Mouse (Mus musculus) limb, embryonic 12.5 days (tissue): ENCODE measurements around the gene Rabl2. TPM values are rescaled to one million over a fixed set of nuclear protein-coding genes. Genes with fewer than 3 reads are reported as not detected.

ENCODE experiments used
- ATAC-seq: fragments of 200-750 bp; cut with Nextera tagmentation; 2 replicates; pipeline ENCODE4 v1.8.0; 2017; ENCODE audit warnings: low read depth, moderate TSS enrichment; ENCODE audit not compliant: insufficient number of reproducible peaks, insufficient read depth, low FRiP score, low TSS enrichment
- H3K27ac ChIP-seq: fragments of 300-500 bp; sonication (generic); 2 replicates; pipeline ENCODE4 v1.5.1; 2016; ENCODE audit warnings: mild to moderate bottlenecking, moderate library complexity
- H3K27me3 ChIP-seq: fragments of 300-500 bp; sonication (generic); 2 replicates; pipeline ENCODE4 v1.6.1; 2016; ENCODE audit warnings: mild to moderate bottlenecking, moderate library complexity
- H3K36me3 ChIP-seq: fragments of 300-500 bp; sonication (generic); 2 replicates; pipeline ENCODE4 v1.6.1; 2016; ENCODE audit warnings: mild to moderate bottlenecking, moderate library complexity
- H3K4me1 ChIP-seq: fragments of 300-500 bp; sonication (generic); replicated peaks from 2 replicates; pipeline ENCODE4 v1.6.1; 2016
- H3K4me2 ChIP-seq: fragments of 300-500 bp; sonication (generic); 2 replicates; pipeline ENCODE4 v1.6.1; 2016; ENCODE audit warnings: mild to moderate bottlenecking, moderate library complexity
- H3K4me3 ChIP-seq: fragments of 300-500 bp; sonication (generic); replicated peaks from 2 replicates; pipeline ENCODE4 v1.5.1; 2016; ENCODE audit warnings: mild to moderate bottlenecking
- H3K9ac ChIP-seq: fragments of 300-500 bp; sonication (generic); replicated peaks from 2 replicates; pipeline ENCODE4 v1.6.1; 2016; ENCODE audit warnings: mild to moderate bottlenecking, moderate library complexity
- H3K9me3 ChIP-seq: fragments of 300-500 bp; sonication (generic); 2 replicates; pipeline ENCODE4 v1.6.1; 2016; ENCODE audit warnings: mild to moderate bottlenecking, moderate library complexity
- WGBS: fragments of 180-500 bp; shearing (Covaris S2); methylation state at CpG from one replicate; pipeline ENCODE4 v1.1.7; 2016; 5-methylcytosine and 5-hydroxymethylcytosine counted together
- polyA plus RNA-seq: library from polyadenylated mRNA; unstranded; fragments of >200 nt; fragmentation: Nextera tagmentation; extraction: Ambion mirVana; gene quantifications from 2 replicates; pipeline ENCODE4 v1.2.1, GENCODE M21; 2016

Gene Rabl2
- polyA plus RNA-seq, 1 experiment from 2014 or later, result 48.9 TPM

GRCm38 (mm10) chr15:89550506-89550905 is 41.2 kb downstream of the Rabl2 start:
- ATAC-seq, result no peak
- H3K9me3 ChIP-seq, result no peaks in the 10 kb centered on the region
- H3K4me3 ChIP-seq, result no peak overlapping the region
- peaks cover 13% of the 10 kb centered on the region for H3K4me1 ChIP-seq
- H3K27ac ChIP-seq, result no peak overlapping the region
- no peak overlapping the region for H3K4me2 ChIP-seq
- WGBS, result 91% methylated on average over 8 of the region's 8 CpGs
- peaks cover 36% of the 10 kb centered on the region for H3K36me3 ChIP-seq
- H3K27me3 ChIP-seq, result peaks cover 50% of the 10 kb centered on the region
- H3K9ac ChIP-seq, result no peak overlapping the region

DNA sequence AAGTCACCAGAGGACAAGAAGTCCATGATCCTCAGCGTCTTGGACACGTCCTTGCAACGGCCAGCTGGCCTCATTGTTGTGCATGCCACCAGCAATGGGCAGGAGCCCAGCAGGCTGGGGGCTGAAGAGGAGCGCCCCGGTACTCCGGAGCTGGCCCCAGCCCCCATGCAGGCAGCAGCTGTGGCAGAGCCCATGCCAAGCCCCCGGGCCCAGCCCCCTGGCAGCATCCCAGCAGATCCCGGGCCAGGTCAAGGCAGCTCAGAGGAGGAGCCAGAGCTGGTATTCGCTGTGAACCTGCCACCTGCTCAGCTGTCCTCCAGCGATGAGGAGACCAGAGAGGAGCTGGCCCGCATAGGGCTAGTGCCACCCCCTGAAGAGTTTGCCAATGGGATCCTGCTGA is 42.9 kb downstream of the Rabl2 start:
- no peak overlapping the region for H3K27ac ChIP-seq
- no peak for ATAC-seq

DNA sequence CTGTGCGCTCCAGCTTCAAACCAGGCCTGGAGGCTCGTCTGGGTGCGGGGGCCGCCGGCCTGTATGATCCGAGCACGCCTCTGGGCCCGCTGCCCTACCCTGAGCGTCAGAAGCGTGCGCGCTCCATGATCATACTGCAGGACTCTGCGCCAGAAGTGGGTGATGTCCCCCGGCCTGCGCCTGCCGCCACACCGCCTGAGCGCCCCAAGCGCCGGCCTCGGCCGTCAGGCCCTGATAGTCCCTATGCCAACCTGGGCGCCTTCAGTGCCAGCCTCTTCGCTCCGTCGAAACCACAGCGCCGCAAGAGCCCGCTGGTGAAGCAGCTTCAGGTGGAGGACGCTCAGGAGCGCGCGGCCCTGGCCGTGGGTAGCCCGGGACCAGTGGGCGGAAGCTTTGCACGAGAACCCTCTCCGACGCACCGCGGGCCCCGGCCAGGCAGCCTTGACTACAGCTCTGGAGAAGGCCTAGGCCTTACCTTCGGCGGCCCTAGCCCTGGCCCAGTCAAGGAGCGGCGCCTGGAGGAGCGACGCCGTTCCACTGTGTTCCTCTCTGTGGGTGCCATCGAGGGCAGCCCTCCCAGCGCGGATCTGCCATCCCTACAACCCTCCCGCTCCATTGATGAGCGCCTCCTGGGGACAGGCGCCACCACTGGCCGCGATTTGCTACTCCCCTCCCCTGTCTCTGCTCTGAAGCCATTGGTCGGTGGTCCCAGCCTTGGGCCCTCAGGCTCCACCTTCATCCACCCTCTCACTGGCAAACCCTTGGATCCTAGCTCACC is 43.7 kb downstream of the Rabl2 start:
- Histone ChIP-seq H3K27ac (no peak overlapping the region), H3K4me3 (peak overlapping the region; percentile 35), H3K4me2 (peak overlapping the region; percentile 62), H3K9me3 (no peaks in the 10 kb centered on the region), H3K36me3 (peaks cover 46% of the 10 kb centered on the region), H3K27me3 (peaks cover 41% of the 10 kb centered on the region), H3K9ac (peak overlapping the region; percentile 47), H3K4me1 (peaks cover 13% of the 10 kb centered on the region)
- peak; percentile 57; the same call in 1 of the 2 replicates for ATAC-seq
- WGBS, result 11% methylated on average over 58 of the region's 58 CpGs

More for the DNA sequence above, 42.9 kb downstream of the Rabl2 start:
- Histone ChIP-seq H3K4me3 (no peak overlapping the region), H3K27me3 (peaks cover 41% of the 10 kb centered on the region), H3K4me1 (peaks cover 13% of the 10 kb centered on the region), H3K36me3 (peaks cover 38% of the 10 kb centered on the region), H3K9ac (no peak overlapping the region), H3K4me2 (peak overlapping the region; percentile 62), H3K9me3 (no peaks in the 10 kb centered on the region)
- 40% methylated on average over 11 of the region's 11 CpGs for WGBS

DNA sequence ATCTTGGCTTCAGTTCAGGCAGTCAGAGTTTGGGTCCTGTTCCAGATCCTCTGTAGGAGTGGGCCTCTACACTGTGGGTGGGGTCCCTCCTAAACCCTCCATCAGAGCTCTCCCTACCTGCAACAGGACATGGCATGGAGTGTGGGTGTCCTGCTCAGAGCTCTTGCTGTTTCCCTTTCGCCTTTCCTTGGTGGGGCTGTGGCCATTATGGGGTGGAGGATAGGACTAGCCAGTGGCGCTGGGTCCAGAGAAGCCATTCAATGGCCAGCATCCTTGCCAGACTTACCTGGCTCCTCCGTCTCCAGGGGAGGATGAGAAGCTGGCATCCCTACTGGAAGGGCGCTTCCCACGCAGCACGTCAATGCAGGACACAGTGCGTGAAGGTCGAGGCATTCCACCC is 44.4 kb downstream of the Rabl2 start:
- H3K9ac ChIP-seq, result peak overlapping the region; percentile 47; the same call in 1 of the 2 replicates
- no peak for ATAC-seq
- H3K36me3 ChIP-seq, result peaks cover 44% of the 10 kb centered on the region

GRCm38 (mm10) chr15:89544171-89544570 is 47.6 kb downstream of the Rabl2 start:
- H3K36me3 ChIP-seq, result peaks cover 31% of the 10 kb centered on the region
- no peak for ATAC-seq

More for the DNA sequence above, 44.4 kb downstream of the Rabl2 start:
- Histone ChIP-seq H3K27me3 (peaks cover 41% of the 10 kb centered on the region), H3K9me3 (no peaks in the 10 kb centered on the region), H3K4me3 (peak overlapping the region; percentile 35), H3K27ac (no peak overlapping the region), H3K4me1 (peaks cover 13% of the 10 kb centered on the region), H3K4me2 (peak overlapping the region; percentile 62)
- 46% methylated on average over 8 of the region's 8 CpGs for WGBS

DNA sequence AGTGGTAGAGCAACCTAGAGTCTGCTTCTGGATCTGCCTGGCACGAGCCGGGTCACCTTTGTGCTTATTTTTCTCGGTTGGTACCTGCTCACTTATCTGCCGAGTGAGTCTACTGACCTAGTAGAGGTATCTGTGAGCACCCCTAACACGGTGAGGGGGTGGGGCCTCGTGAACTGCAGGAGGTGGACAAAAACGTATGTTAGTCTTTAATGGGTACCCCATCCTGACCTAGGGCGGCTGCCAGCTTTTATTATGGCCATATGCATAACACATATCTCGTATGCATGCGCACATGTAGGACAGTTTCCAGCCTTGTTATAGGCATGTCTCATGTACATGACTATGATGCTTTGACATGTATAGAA is 57.9 kb downstream of the Rabl2 start:
- H3K9ac ChIP-seq, result no peak overlapping the region
- H3K27ac ChIP-seq, result no peak overlapping the region
- 88% methylated on average over 10 of the region's 10 CpGs for WGBS
- ATAC-seq, result no peak
- H3K4me1 ChIP-seq, result peaks cover 14% of the 10 kb centered on the region
- no peaks in the 10 kb centered on the region for H3K9me3 ChIP-seq
- no peaks in the 10 kb centered on the region for H3K27me3 ChIP-seq
- H3K36me3 ChIP-seq, result peaks cover 10% of the 10 kb centered on the region; the same call in 1 of the 2 replicates
- no peak overlapping the region for H3K4me2 ChIP-seq
- H3K4me3 ChIP-seq, result no peak overlapping the region

More at GRCm38 (mm10) chr15:89544171-89544570, 47.6 kb downstream of the Rabl2 start:
- Histone ChIP-seq H3K27me3 (peaks cover 31% of the 10 kb centered on the region), H3K9me3 (no peaks in the 10 kb centered on the region), H3K4me1 (peaks cover 13% of the 10 kb centered on the region), H3K9ac (no peak overlapping the region), H3K4me2 (no peak overlapping the region), H3K27ac (no peak overlapping the region), H3K4me3 (no peak overlapping the region)
- 81% methylated on average over 7 of the region's 7 CpGs for WGBS

DNA sequence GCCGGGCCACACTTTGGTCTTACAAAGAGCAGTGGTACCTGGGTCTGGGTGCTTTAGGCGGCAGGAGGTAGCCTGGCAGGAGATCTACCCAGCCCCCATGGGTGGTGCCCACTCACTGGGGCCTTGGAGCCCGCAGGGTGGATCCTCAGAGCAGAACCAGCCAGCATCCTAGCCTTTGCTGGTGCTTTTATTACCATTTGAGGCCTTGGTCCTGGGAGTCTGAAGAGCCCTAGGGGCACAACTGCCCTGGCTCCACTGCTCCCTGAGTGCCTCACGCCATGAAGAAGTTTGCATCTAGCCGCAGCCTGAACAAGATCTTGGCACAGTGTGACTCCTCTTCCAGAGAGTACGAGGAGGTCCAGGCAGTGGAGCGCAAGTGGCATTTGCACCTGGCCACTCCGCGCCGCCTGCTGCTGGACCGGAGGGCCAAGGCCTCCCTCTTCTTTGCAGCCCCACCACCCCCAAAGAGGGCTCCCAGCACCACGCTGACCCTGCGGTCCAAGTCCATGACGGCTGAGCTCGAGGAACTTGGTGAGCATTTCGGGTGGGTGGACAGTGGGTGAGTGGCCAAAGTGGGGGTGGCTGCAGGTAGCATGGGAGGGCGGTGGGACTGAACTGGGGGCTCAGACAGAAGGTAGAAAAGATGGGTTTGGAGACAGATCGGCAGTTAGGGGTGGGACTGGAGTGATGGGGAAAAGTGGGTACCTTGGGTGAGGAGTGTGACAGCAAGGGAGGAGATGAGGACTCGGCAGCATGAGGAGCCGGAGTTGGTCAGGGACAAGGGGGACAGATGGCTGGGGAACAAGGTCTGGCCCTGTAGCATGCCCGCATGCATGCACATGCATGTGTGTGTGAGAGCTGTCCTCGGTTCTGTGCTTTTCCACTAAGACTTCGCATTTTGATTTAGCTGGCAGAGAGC is 58.5 kb downstream of the Rabl2 start:
- Histone ChIP-seq H3K4me1 (peaks cover 14% of the 10 kb centered on the region), H3K9me3 (no peaks in the 10 kb centered on the region), H3K9ac (peak overlapping the region; percentile 52; the same call in 1 of the 2 replicates), H3K4me2 (peak overlapping the region; percentile 63), H3K36me3 (peaks cover 10% of the 10 kb centered on the region; the same call in 1 of the 2 replicates), H3K4me3 (peak overlapping the region; percentile 33), H3K27me3 (no peaks in the 10 kb centered on the region), H3K27ac (no peak overlapping the region)
- 75% methylated on average over 23 of the region's 23 CpGs for WGBS
- ATAC-seq, result peak; percentile 27; the same call in 1 of the 2 replicates

Other genes starting within 250 kb of the Rabl2 start
- gene Lmf2, start 236.3 kb downstream of the Rabl2 start, polyA plus RNA-seq, result 43.3 and 47.4 TPM in 2 replicates
- gene Ncaph2, start 236.2 kb downstream of the Rabl2 start, polyA plus RNA-seq, result 175 and 183 TPM in 2 replicates
- gene Sco2, start 218.1 kb downstream of the Rabl2 start, polyA plus RNA-seq, result 4.2 and 5.3 TPM in 2 replicates
- gene Tymp, start 214.9 kb downstream of the Rabl2 start, polyA plus RNA-seq, result 1.5 TPM in 2 replicates
- 0.33 and 0.48 TPM in 2 replicates for gene Odf3b, start 212.6 kb downstream of the Rabl2 start, polyA plus RNA-seq
- 0.05 TPM in 1 of 2 replicates, not detected in the other for gene Klhdc7b, start 207.0 kb downstream of the Rabl2 start, polyA plus RNA-seq
- gene Syce3, start 181.4 kb downstream of the Rabl2 start, polyA plus RNA-seq, result not detected in 2 replicates
- gene Cpt1b, start 166.1 kb downstream of the Rabl2 start, polyA plus RNA-seq, result 0.25 and 0.74 TPM in 2 replicates
- 3.6 and 3.8 TPM in 2 replicates for gene C730034F03Rik, start 162.3 kb downstream of the Rabl2 start, polyA plus RNA-seq
- gene Gm44502, start 162.2 kb downstream of the Rabl2 start, polyA plus RNA-seq, result not detected in 2 replicates
- 59.2 and 61.8 TPM in 2 replicates for gene Chkb, start 162.0 kb downstream of the Rabl2 start, polyA plus RNA-seq
- 2.0 and 2.1 TPM in 2 replicates for gene Mapk8ip2, start 138.0 kb downstream of the Rabl2 start, polyA plus RNA-seq
- gene Arsa, start 114.5 kb downstream of the Rabl2 start, polyA plus RNA-seq, result 15.2 and 15.6 TPM in 2 replicates
- gene Shank3, start 92.3 kb downstream of the Rabl2 start, polyA plus RNA-seq, result 2.4 and 3.2 TPM in 2 replicates
- gene Acr, start 23.6 kb downstream of the Rabl2 start, polyA plus RNA-seq, result 0.28 TPM in 1 of 2 replicates, not detected in the other
- not detected in 2 replicates for gene Syt10, start 249.9 kb upstream of the Rabl2 start, polyA plus RNA-seq